Mouse (Mus musculus): ENCODE data around the gene Psmb1. TPM values are rescaled to one million over a fixed set of nuclear protein-coding genes. Genes with fewer than 3 reads are reported as not detected.
A peak's percentile ranks its signal among the peaks of the same experiment; 100 is the strongest.
"Not testable (repeated sequence)": the region's sequence is repeated elsewhere in the genome, so short reads cannot be mapped to it uniquely, and the experiment has no call there.

Psmb1 gene
- polyA plus RNA-seq (2012; rRNA removed), result 66.1 and 92.3 TPM in 2 replicates

DNA sequence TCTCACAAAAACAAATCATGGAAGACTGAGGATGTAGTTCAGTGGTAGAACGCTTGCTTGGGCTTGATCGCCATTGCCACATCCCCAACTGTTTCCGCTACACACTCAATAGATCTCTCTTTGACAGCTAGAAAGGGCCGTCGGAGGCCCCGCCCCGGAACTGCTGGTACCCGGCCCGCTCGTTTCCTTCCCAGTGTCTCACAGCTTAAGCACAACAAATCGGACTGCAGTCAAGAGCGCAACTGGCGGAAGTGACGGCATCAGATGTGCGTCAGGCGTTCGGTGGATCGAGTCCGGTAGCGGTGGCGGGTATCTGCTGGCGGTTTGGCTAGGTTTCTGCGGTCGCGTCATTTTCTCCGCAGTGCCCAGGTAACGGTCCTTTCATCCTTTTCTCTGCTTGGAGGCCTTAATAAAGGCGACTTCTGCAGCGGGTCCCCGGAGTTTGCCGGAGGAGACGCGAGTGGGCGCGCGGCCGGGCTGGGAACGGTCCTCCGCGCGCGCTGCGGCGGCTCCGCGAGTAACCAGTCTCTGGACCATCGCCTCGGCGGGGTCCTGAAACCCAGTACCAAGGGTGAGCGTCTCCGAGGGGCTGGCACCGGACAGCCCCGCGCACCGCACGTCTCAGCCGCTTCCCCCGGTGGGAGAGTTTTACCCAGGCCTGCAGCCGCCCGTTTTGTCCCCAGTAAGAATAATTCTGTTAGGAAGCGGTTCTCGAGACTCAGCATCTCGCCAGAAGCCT lies at the start of gene Psmb1, which contains the start of gene Tbp:
Gene Psmb1, minus strand, starts transcription at position 96 of the 739 bp plus-strand sequence.
Gene Tbp, plus strand, starts transcription at position 233 of the 739 bp plus-strand sequence.
- Histone ChIP-seq H3K4me1 (ENCODE audit: control insufficient read depth, insufficient read depth, low read length) (peaks cover 7% of the 10 kb centered on the region; the same call in 1 of the 2 replicates), H3K4me3 (replicated peaks; ENCODE audit: extremely low read depth, low read depth, low read length) (peak within 1 kb of the TSS; percentile 60)
- peak; percentile 96 for DNase-seq
- WGBS, result under 1% methylated on average over 63 of the region's 63 CpGs
- TF ChIP-seq CTCF (IDR thresholded peaks at IDR 0.05; ENCODE audit: insufficient read depth, low read length) (no peak), POLR2A (IDR thresholded peaks at IDR 0.05; ENCODE audit: borderline replicate concordance, extremely low read depth, low read depth, low read length) (peak; percentile 83; the same call in 1 of the 2 replicates)

DNA sequence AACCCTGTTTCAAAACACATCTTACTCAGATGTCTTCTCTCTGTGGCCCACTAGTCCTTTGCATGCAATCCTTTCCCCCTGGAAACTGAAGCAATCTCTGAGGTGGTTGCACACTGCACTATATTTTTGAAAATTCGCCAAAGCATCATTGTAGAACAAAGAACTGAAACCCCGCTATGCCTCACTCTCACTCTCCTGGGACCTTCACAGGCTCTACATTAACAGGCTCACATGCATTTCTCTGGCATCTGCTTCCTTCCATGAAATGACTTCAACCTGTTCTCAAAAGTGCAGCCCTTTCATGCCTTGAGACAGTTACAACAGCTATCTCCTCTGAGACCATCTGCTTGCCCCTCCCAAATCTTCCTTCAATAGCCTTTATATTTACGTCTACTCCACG lies 46.9 kb upstream of the Psmb1 start:
- no peak overlapping the region for H3K4me3 ChIP-seq (replicated peaks; ENCODE audit: extremely low read depth, low read depth, low read length)
- TF ChIP-seq CTCF (IDR thresholded peaks at IDR 0.05; ENCODE audit: insufficient read depth, low read length) (no peak), POLR2A (IDR thresholded peaks at IDR 0.05; ENCODE audit: borderline replicate concordance, extremely low read depth, low read depth, low read length) (no peak)
- no peak for DNase-seq
- H3K4me1 ChIP-seq (ENCODE audit: control insufficient read depth, insufficient read depth, low read length), result no peaks in the 10 kb centered on the region
- 63% methylated on average over 4 of the region's 4 CpGs for WGBS

DNA sequence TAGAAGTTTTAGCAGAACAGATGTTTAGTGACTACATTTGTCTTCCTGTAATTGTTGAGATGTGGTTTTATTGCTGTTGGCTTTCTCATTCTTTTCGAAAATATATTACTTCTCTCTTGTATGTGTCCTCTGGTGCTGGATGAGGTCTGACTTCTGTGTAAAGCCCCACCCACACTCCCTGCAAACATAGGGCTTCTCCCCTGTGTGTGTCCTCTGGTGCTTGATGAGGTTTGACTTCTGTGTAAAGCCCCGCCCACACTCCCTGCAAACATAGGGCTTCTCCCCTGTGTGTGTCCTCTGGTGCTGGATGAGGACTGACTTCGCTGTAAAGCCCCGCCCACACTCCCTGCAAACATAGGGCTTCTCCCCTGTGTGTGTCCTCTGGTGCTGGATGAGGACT lies 44.3 kb upstream of the Psmb1 start:
- not testable (repeated sequence) for H3K4me3 ChIP-seq (replicated peaks; ENCODE audit: extremely low read depth, low read depth, low read length); H3K4me1 ChIP-seq (ENCODE audit: control insufficient read depth, insufficient read depth, low read length); DNase-seq
- WGBS, result 80% methylated on average over 4 of the region's 4 CpGs

GRCm38 (mm10) chr17:15540309-15540708 lies 40.8 kb upstream of the Psmb1 start:
- H3K4me3 ChIP-seq (replicated peaks; ENCODE audit: extremely low read depth, low read depth, low read length), result no peak overlapping the region
- TF ChIP-seq POLR2A (IDR thresholded peaks at IDR 0.05; ENCODE audit: borderline replicate concordance, extremely low read depth, low read depth, low read length), result no peak
- TF ChIP-seq CTCF (IDR thresholded peaks at IDR 0.05; ENCODE audit: insufficient read depth, low read length), result no peak
- H3K4me1 ChIP-seq (ENCODE audit: control insufficient read depth, insufficient read depth, low read length), result peaks cover 2% of the 10 kb centered on the region; the same call in 1 of the 2 replicates
- no peak for DNase-seq
- WGBS, result 68% methylated on average over 4 of the region's 4 CpGs

- Histone ChIP-seq H3K4me1 (ENCODE audit: control insufficient read depth, insufficient read depth, low read length) (peaks cover 2% of the 10 kb centered on the region; the same call in 1 of the 2 replicates), H3K4me3 (replicated peaks; ENCODE audit: extremely low read depth, low read depth, low read length) (peak overlapping the region; percentile 45)
- TF ChIP-seq POLR2A (IDR thresholded peaks at IDR 0.05; ENCODE audit: borderline replicate concordance, extremely low read depth, low read depth, low read length) (no peak), CTCF (IDR thresholded peaks at IDR 0.05; ENCODE audit: insufficient read depth, low read length) (no peak)
- DNase-seq, result no peak
- 3% methylated on average over 33 of the region's 33 CpGs for WGBS
Observed at GRCm38 (mm10) chr17:15536457-15536904, 36.9 kb upstream of the Psmb1 start.

GRCm38 (mm10) chr17:15535943-15536342 lies 36.4 kb upstream of the Psmb1 start:
- 14% methylated on average over 8 of the region's 8 CpGs for WGBS
- TF ChIP-seq CTCF (IDR thresholded peaks at IDR 0.05; ENCODE audit: insufficient read depth, low read length) (no peak), POLR2A (IDR thresholded peaks at IDR 0.05; ENCODE audit: borderline replicate concordance, extremely low read depth, low read depth, low read length) (no peak)
- Histone ChIP-seq H3K4me3 (replicated peaks; ENCODE audit: extremely low read depth, low read depth, low read length) (no peak overlapping the region), H3K4me1 (ENCODE audit: control insufficient read depth, insufficient read depth, low read length) (peaks cover 2% of the 10 kb centered on the region; the same call in 1 of the 2 replicates)
- DNase-seq, result no peak

GRCm38 (mm10) chr17:15535162-15535800 lies 35.7 kb upstream of the Psmb1 start:
- DNase-seq, result no peak
- Histone ChIP-seq H3K4me1 (ENCODE audit: control insufficient read depth, insufficient read depth, low read length) (peaks cover 2% of the 10 kb centered on the region; the same call in 1 of the 2 replicates), H3K4me3 (replicated peaks; ENCODE audit: extremely low read depth, low read depth, low read length) (no peak overlapping the region)
- 62% methylated on average over 11 of the region's 11 CpGs for WGBS
- no peak for TF ChIP-seq CTCF (IDR thresholded peaks at IDR 0.05; ENCODE audit: insufficient read depth, low read length)
- no peak for TF ChIP-seq POLR2A (IDR thresholded peaks at IDR 0.05; ENCODE audit: borderline replicate concordance, extremely low read depth, low read depth, low read length)

- no peak for DNase-seq
- 18% methylated on average over 5 of the region's 5 CpGs for WGBS
- Histone ChIP-seq H3K4me1 (ENCODE audit: control insufficient read depth, insufficient read depth, low read length) (peaks cover 5% of the 10 kb centered on the region; the same call in 1 of the 2 replicates), H3K4me3 (replicated peaks; ENCODE audit: extremely low read depth, low read depth, low read length) (no peak overlapping the region)
- TF ChIP-seq POLR2A (IDR thresholded peaks at IDR 0.05; ENCODE audit: borderline replicate concordance, extremely low read depth, low read depth, low read length) (no peak), CTCF (IDR thresholded peaks at IDR 0.05; ENCODE audit: insufficient read depth, low read length) (no peak)
Observed at GRCm38 (mm10) chr17:15530141-15530540, 30.6 kb upstream of the Psmb1 start.

- no peak for DNase-seq
- peaks cover 5% of the 10 kb centered on the region; the same call in 1 of the 2 replicates for H3K4me1 ChIP-seq (ENCODE audit: control insufficient read depth, insufficient read depth, low read length)
- no peak for TF ChIP-seq CTCF (IDR thresholded peaks at IDR 0.05; ENCODE audit: insufficient read depth, low read length)
- no peak for TF ChIP-seq POLR2A (IDR thresholded peaks at IDR 0.05; ENCODE audit: borderline replicate concordance, extremely low read depth, low read depth, low read length)
- no peak overlapping the region for H3K4me3 ChIP-seq (replicated peaks; ENCODE audit: extremely low read depth, low read depth, low read length)
- WGBS, result 75% methylated on average over 2 of the region's 2 CpGs
Observed at GRCm38 (mm10) chr17:15528887-15529286, 29.3 kb upstream of the Psmb1 start.

Measured in lung, adult 2 months (tissue).